Mouse (Mus musculus) thymus, postnatal 36 days (tissue): ENCODE data around the gene Pmfbp1.
"Not testable (repeated sequence)": the region's sequence is repeated elsewhere in the genome, so short reads cannot be mapped to it uniquely, and the experiment has no call there.

Source experiments
- DNase-seq, 2 experiments: peaks; one replicate each; pipeline ENCODE4 v3.0.0; 2022; ENCODE audit warnings: mixed read lengths in 2 of 2

Gene Pmfbp1

DNA sequence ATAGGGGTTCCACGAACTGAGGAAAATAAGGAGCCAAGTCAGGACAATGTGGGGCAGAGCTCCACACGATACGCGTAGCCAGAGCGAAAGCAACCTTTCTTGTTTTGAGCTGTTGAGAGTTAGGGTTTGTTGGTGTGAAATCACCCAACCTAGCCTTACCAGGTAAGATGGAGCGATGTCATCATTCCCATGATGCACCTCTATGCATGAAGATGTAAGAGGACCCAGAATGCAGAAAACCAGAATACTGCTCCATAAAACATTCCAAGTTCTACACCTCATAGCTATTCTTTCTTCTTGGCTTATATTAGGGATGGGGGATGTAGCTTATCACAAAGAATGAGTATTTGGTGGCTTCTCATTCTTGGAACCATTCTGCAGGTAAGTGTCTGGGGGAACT is at the start of gene Pmfbp1:
Pmfbp1 (plus strand) TSS at position 301 of the 400 bp plus-strand sequence.
- DNase-seq, result no peak

DNA sequence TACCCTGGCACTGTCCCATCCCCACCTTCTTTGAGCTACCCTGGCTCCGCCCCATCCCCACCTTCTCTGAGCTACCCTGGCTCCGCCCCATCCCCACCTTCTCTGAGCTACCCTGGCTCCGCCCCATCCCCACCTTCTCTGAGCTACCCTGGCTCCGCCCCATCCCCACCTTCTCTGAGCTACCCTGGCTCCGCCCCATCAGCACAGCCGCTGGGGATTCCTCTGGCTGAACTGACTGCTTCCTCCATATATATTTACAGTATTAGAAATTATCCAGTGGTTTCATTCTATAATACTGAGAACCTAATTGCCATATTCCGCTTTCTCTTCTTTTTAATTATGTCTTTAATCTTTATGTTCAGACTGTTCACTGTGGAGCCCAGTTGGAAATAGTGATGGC is 46.9 kb upstream of the Pmfbp1 start:
- not testable (repeated sequence) for DNase-seq

DNA sequence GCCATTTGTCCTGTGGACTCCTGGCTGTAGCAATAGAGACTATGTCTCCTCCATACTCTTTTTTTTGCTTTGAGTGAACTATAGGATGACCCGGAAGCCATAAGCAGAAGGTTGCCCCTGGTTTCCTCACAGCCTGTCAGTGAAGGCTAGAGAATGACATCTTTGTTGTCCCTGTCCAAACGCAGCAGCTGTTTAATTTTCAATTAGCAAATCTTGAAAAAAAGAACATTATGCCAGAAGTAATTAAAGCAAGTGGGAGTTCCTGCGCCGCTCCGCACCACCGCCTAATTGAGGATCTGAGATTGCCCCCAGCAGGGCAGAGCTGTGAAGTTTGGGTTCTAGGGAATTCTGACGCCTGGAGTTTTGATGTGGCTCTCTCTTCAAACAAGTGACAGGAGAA is 42.8 kb upstream of the Pmfbp1 start:
- no peak for DNase-seq

DNA sequence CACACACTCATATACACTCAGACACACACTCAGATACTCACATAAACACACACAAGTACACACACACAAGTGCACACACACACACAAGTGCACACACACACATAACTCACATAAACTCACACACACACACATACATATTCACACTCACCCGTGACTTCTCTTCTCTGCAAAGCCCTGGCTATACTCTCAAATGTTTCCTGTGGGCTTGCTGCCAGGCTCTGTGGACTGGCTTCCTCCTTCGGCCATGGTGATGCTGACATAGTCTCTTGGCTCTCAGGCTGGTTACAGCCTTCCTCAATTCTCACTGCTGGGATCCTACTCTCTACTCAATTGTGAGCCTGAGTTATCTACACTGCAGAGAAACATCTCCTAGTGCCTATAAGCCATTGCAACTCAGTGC is 38.7 kb upstream of the Pmfbp1 start:
- DNase-seq, result no peak

DNA sequence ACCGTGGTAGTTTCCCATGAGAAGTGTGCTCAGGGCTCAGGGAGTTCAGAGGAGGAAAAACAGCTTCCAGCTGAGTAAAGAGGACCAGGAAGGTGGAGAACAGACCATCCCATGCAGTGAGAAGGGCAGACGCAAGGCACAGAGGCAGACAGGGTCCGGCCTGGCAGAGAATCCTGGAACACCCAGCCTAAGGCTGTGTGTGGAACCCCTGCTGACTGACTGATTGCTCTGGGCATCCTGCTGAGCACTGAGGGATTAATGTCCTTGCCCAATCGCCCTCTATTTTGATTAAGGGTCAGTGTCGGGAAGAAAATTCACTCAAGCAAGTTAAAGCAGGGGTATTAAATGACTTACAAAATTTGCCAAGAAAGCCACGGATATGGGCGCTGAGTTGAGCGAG is 36.4 kb upstream of the Pmfbp1 start:
- no peak for DNase-seq

DNA sequence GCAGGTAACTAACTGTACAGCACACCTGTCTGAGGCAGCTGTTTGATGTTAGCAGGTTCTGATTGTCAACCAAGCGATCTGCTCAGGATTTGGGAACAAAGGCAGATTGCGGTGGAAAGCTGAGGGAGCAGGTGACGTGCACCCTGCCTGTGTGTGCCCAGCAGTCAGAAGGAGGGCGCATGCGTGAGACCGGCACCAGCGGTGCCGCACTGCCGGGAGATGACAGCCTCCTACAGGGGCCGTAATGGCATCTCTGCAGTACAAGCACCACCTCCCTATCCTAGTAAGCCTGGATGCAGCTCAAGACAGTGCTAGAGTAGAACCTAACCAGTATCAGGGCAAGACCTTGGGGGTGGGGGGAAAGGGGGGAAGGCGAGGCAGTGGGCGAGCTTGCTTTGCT is 35.2 kb upstream of the Pmfbp1 start:
- peak; percentile 13 to 14 for DNase-seq

DNA sequence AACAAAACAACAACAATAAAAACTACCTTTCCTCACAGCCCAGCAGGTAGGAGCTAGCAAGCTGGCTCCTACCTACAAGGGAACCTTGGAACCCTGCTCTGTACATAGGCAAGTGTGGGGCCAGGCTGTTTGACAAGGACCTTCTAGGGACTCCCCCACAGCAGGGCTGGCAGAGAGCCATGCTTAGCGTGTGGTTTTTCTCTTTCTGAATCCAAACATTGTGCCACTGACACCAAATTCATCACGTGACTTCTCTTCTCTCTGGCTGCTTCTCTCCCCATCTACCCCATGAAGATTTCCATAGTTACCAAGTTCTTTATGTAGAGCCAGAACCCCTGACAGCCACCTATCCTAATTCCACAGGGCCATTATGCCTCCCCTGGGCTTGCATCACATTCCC is 30.8 kb upstream of the Pmfbp1 start:
- DNase-seq, result no peak

DNA sequence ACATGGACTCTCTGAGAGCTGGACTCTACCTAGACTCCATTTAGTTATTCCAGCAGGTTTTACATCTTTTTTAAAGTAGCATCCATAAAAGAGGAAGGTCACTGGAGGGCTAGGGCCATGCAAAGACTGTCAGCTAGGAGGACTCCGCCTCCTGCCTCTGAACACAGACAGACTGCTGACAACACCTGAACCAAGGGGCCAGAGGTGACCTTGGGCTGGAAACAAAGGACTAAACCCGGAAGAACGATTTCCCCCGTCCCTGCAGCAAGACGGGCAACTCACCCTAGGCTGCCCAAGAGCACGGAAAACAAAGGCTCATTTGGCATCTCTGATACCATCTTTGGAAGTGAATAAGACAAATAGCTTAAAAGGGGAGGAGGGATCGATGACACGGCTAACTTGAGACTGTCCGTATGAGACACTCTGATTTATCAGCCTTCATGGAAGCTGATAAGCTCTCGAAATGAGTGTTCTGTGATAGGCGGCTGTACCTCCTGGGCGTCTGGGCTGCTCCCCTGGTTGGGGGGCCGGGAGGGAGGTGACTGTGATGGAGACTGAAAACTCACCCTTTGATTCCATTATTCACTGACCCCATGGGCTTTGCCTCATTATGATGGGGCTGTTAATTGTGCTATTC is 30.0 kb upstream of the Pmfbp1 start:
- no peak for DNase-seq

DNA sequence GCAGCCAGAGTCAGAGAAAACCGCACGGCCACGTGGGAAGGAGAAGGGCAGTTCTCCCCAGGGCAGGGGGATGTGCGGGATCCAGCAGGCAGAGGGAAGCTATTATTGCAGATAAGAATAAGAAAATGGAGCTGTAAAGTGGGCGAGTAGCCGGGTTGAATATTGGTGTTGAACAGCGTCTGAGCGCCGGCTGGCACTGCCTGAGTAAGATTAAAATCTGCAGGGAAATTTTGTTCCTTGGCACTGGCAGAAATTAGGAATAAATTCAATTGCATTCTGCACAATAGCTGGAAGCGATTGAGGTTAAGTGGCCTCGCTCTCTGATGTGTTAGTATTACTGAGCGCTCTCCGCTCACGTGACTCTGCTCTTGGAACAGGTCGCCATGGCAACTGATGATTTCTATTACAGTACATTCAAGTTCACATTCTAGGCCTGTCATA is 29.4 kb upstream of the Pmfbp1 start:
- no peak for DNase-seq

DNA sequence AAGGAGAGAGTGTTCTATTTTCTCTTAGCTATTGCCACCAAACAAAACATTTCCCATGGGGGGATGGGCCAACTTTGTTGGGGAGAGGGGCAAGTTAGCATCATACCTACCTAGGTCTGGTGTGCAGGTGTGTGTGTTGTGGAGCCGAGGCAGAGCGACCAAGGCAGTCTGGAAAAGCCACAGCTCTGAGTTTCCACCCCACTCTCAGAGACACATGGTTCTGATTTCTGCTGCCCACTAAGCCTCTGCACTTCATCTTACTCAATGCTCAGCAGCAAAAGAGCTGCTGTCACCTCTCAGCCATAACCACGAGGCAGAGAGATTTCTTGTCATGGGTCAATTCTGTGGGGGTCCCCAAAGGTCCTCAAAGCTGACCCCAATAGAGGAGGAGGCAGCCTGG is 28.8 kb upstream of the Pmfbp1 start:
- no peak for DNase-seq

DNA sequence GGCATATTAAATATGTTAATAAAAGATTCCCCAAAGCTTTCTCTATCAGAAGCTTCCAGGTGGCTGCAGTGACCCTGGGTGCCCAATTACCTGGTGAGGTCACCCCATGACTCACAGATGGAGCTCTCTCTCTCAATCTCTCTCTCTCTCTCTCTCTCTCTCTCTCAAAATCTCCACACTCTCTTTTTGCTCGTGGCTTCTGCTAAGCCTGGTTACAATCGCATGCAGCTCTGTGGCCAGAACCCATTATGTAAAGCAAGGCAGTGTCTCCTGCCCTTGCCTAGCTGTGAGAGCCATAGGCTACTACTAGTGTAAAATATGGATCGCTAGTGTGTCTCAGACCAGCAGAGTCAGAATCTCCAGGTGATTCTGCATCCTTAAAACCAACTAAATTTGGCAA is 28.1 kb upstream of the Pmfbp1 start:
- DNase-seq, result no peak

DNA sequence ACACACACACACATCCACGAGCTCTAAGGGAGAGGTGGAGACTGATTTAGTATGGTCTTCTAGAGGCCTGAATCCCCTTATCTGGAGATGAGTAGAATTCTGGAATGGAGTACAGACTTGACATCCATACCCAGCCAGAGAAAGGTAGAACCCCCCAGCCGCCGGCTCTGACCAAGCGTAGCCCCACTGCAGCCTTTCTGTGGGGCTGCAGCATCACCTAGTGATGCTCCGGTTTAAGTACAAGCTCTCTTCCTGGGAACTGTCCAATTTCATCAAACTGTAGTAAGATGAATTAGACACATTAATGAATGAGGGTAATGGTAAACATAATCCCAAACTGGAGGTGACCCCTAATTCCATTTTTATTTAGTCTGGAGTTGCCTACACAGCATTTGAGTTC is 26.3 kb upstream of the Pmfbp1 start:
- DNase-seq, result no peak

DNA sequence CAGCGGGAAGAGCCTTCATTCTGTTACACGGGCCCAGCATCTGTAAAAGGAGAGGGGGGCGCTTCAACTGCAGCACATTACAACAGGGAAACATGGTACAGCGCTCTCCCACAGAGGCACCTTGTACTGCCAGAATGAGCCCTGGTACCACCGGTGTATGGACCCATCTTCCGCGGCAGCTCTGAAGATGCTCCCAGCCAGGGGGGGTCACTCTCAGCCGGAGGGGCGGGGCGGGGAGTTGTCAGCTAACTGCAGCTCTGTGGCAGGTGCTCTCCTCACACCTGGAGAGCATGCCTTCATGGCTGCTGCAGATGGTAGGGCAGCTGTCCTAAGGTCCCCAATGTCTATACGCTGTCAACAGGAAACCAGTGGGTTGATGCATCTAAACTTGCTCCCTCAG is 25.7 kb upstream of the Pmfbp1 start:
- no peak for DNase-seq

DNA sequence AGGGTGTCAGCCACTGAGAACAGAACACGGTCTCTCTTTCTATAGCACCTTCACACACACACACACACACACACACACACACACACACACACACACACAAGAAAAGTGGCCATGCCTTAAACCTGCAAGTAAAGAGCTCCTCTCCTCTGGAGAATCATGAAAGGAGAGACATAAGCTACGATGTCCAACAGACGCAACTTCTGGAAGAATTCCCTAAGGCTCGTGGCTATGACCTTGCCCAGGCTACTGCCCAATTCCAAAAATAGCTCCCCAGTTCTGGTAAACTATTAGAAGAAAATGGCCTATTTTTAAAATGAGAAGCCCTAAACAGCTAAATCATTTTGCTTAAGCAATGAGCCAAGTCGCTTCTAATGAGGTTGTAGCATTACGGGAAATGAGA is 22.0 kb upstream of the Pmfbp1 start:
- no peak for DNase-seq

DNA sequence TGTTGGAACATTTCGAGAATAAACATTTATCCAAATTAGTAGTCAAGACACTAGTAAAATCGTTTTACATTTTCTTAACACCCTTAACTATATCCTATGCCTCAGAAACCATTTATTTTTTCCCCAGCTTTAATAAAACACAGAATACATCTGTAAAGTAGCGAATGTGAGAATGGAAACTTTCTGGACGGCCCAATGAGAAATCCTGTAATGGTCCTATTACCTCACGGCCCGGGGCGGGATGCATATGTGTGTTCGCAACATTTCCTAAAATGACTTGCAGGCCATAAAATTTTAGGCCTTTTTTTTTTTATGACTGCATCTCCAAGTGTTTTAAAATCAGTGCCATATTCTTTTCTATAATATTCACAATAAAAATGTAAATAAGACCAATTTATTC is 21.4 kb upstream of the Pmfbp1 start:
- no peak for DNase-seq

DNA sequence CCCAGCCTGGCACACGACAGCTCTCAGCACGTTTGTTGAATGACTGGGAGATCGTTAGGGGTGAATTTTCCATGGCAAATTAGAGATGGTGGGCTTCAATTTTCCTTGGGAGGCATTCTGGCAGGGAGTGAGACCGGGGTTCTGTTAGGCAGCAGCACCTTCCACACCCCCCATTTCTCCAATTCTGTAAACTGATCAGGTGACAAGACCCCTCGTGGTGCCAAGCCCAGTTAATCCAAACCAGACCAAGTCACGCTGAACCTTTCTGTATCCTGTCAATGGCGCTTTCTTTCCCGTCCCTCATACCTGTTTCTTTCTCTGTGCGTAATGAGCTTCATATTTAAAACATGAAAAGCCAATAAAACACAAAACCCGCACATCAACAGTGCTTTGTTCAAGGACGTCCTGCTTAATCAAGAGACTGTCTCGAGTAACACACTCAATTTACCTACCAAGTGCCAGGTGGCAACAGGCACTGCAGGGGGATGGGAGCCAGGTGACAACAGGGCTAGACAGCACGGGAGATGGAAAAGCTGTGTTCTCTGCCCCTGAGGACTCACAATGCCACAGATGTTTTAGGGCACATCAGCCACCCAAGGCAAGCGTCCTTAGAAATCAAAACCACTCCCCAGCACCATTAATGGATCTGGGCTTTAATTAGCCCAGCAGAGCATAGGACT is 19.2 kb upstream of the Pmfbp1 start:
- no peak for DNase-seq

DNA sequence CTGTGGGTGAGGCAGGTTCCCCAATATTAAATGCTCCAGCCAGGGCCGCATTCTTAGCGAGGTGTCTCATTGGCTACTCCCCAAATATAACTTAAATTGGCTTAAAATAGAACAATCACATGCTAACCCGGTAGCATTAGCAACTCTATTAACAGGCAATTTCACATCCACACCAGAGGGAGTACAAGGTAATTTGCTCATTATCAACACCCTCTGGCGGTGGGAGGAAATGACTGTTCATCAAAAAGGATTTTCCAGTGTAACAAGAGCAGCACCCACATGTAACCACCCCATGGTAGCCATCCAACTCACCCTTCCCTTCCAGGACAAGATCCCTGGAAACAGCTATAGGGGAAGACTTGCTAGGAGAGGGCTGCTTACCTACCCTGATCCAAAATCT is 18.4 kb upstream of the Pmfbp1 start:
- DNase-seq, result no peak

DNA sequence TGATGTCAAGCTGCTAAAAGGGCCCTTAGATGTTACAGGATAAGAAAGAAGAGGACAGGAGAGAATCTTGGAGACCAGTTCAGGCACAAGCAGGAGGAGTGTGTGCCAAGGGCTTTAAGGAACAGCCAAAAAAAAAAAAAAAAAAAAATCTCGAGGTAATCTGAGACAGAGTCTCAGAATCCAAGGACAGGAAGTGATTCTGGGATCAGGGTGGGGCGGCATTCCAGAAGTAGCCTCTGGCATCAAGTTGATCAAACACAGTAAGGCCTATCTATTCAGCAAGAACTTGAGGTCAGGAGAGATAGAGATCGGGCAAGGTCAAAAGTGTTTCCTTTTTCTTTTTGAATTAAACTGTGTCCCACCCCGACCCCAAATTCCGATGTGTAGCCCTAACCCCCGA is 15.2 kb upstream of the Pmfbp1 start:
- DNase-seq, result no peak

DNA sequence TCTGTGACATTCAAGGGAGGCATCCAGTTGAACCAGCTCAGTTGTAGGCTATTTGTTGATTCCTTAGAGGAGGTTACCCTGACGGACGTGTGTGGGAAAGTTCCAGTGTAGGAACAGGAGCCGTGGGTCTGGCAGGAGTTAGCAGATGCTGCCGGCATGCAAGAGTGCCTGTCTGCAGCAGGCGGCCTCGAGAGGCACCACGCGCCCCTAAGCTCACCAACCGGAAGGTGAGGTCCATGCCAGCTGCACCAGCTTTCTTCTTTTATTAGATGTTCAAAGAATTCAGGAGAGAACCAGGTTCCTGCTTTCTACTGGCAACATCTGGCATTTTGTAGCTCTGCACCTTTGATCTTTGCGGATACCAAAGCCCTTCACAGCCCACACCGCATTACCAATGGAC is 9.1 kb upstream of the Pmfbp1 start:
- no peak for DNase-seq

DNA sequence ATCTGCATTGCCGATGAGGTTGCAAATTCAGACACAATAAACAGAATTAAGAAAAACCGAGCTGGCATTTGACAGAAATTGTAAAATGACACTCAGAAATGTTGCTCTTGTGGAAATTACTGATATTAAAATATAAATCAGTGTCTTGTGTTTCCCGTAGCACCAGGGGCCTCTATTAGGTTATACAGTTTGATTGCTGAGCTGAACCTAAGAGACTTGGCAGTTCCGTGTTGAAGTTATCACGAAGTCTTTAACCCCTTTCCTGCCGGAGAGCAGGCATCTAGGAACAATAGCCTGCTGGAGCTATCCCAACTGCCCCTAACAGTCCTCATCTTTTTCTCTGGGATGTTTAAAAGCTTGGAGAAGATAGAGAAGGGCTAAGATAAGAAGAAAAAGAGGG is 8.3 kb upstream of the Pmfbp1 start:
- DNase-seq, result no peak

DNA sequence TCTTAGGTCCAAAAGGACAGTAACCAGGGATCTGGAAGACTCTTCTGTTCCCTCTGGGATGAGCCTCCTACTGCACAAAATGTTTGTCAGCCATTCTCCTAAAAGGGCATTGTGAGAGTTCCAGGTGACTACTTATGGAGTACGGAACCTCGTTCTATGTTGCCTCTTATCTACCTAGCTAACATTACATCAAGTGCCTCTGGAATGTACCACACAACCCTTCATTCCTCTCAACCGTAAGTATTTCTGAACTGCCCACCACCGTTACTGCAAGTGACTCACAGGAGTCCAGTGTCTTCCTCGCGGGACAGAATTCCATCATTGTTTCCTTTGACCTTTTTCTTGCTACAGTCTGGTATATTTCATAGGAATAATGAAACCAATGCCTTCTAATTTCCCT is 1.0 kb upstream of the Pmfbp1 start:
- no peak for DNase-seq

DNA sequence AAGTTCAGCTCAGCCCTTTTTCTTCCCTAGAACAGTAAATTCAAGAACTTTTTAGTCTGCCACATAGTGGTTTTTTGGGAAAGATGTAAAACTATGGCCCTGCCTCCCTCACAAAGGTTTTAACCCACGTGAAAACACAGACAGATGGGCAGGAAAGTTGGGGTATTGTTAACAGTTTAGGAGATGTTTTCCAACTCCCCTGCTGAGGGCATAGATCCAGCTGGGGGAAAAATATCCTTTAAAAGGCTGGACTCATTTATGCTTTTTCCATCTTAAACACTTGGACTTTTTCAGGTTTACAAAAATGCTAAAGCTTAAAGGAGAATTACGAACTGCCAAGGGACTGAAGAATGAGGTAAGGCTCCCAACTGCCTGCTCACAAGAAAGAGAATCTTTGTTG is 774 bp downstream of the Pmfbp1 start:
- no peak for DNase-seq

DNA sequence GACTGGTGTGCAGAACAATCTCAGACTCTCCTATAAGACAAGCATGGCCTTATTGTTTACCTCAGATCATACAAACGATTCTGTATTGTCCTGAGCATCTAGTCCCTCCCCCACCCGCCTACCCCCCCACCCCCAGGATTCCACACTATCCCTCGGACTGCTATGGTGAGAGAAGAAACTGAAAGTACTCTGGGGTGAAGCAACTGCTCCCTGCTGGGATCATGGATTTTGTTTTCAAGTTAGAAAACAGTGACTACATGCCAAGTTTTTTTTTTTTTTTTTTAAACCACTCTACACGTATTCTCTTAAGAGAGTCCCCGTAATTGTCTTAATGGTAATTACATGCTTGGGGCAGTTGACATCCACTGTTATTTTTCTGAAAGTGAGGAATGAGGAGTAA is 3.6 kb downstream of the Pmfbp1 start:
- DNase-seq, result no peak

DNA sequence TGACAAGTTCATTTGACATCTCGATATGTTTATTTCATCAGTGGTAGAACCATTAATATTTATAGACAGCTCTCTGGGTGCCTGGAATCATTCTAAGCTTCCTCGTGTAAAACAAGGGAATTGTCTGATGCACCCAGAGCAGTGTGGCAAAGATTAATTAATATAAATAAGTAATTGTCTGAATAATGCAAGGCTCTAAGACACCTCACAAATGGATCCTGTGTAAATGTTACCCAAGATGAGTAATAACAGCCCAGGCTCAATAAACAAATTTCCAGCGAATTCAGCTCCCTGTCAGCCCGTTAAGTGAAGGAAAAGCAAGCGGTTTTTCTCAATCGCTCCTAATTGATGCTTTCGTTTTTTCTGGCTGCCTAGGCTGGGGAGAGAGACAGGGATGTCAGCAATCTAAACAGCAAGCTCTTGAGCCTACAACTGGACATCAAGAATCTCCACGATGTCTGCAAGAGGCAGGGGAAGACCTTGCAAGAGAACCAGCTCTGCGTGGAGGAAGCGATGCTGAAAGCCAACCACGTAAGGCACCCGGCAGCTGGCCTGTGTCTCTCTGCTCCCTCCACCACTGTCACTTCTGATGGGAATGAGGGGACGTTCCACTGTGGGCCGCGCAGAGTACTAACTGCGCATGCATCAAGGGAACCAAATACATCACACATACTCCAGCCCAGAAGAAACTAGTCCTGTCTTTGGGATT is 5.3 kb downstream of the Pmfbp1 start:
- no peak for DNase-seq
